Mouse (Mus musculus) small intestine, adult 2 months (tissue): Measurements from ENCODE around the gene Eif3i. TPM values are rescaled to one million over a fixed set of nuclear protein-coding genes. Genes with fewer than 3 reads are reported as not detected.

Experiments used
- H3K27ac ChIP-seq: fragments of 200-500 bp; 2 replicates; pipeline ENCODE4 v1.5.1; 2012; ENCODE audit warnings: low read depth, low read length, control low read depth, inconsistent platforms; ENCODE audit not compliant: insufficient read depth
- H3K27me3 ChIP-seq: fragments of 200-500 bp; 2 replicates; pipeline ENCODE4 v1.6.1; 2012; ENCODE audit warnings: mild to moderate bottlenecking, moderate library complexity, low read length, inconsistent platforms; ENCODE audit not compliant: control insufficient read depth, insufficient read depth
- H3K36me3 ChIP-seq: fragments of 200-500 bp; 2 replicates; pipeline ENCODE4 v1.6.1; 2012; ENCODE audit warnings: mild to moderate bottlenecking, low read length, control low read depth, inconsistent platforms; ENCODE audit not compliant: control insufficient read depth, insufficient read depth
- H3K4me1 ChIP-seq: fragments of 200-500 bp; 2 replicates; pipeline ENCODE4 v1.6.1; 2012; ENCODE audit warnings: low read length, inconsistent platforms, mixed read lengths; ENCODE audit not compliant: control insufficient read depth, insufficient read depth, insufficient read length
- H3K4me3 ChIP-seq: fragments of 200-500 bp; 2 replicates; pipeline ENCODE4 v1.5.1; 2012; ENCODE audit warnings: low read depth, mild to moderate bottlenecking, control low read depth, inconsistent platforms, low read length, moderate library complexity
- CTCF ChIP-seq: fragments of 200-500 bp; IDR thresholded peaks from 2 replicates; pipeline ENCODE4 v1.5.1; 2012; ENCODE audit warnings: low read depth, mild to moderate bottlenecking, control low read depth, inconsistent platforms, low read length, moderate library complexity, mixed read lengths; ENCODE audit not compliant: insufficient replicate concordance, insufficient read length; ENCODE audit errors: extremely low read depth
- POLR2A ChIP-seq: fragments of 200-500 bp; IDR thresholded peaks from 2 replicates; pipeline ENCODE4 v1.6.1; 2012; ENCODE audit warnings: low read depth, mild to moderate bottlenecking, control low read depth, inconsistent platforms, low read length, moderate library complexity
- whole genome bisulfite sequencing: fragments of 180-500 bp; shearing (Covaris S2); methylation state at CpG from one replicate; pipeline ENCODE4 v1.1.7; 2018; 5-methylcytosine and 5-hydroxymethylcytosine counted together
- polyA plus RNA-seq: library from polyadenylated mRNA; depleted of rRNA; stranded (reverse); fragments of >200 nt; gene quantifications from 2 replicates; pipeline ENCODE4 v1.2.3, GENCODE M21; 2012; rRNA removed

Gene Eif3i
- polyA plus RNA-seq, result 171 and 202 TPM in 2 replicates

GRCm38 (mm10) chr4:129600233-129601158 lies at the start of gene Eif3i, which contains the start of gene Tmem234:
TSS of gene Eif3i (minus strand) at chr4:129600648.
TSS of gene Tmem234 (plus strand) at chr4:129600668.
- Histone ChIP-seq H3K36me3 (peaks cover 28% of the 10 kb centered on the region), H3K4me3 (peak within 1 kb of the TSS; percentile 81), H3K27ac (0 out of 2 replicates have a peak within 1 kb of the TSS, but pooled peaks have one; percentile 8), H3K4me1 (no peaks in the 10 kb centered on the region; the same call in 1 of the 2 replicates), H3K27me3 (no peaks in the 10 kb centered on the region)
- under 1% methylated on average over 74 of the region's 74 CpGs for WGBS
- TF ChIP-seq POLR2A, result peak; percentile 64
- TF ChIP-seq CTCF, result 0 out of 2 replicates have a peak, but pooled peaks have one; percentile 10

GRCm38 (mm10) chr4:129648656-129649055 lies 48.2 kb upstream of the Eif3i start:
- Histone ChIP-seq H3K27me3 (no peaks in the 10 kb centered on the region), H3K27ac (no peak overlapping the region), H3K36me3 (peaks cover 60% of the 10 kb centered on the region), H3K4me1 (no peaks in the 10 kb centered on the region), H3K4me3 (no peak overlapping the region)
- TF ChIP-seq POLR2A (no peak), CTCF (no peak)
- WGBS, result 63% methylated on average over 1 of the region's 1 CpGs

- H3K27me3 ChIP-seq, result no peaks in the 10 kb centered on the region
- no peaks in the 10 kb centered on the region for H3K4me1 ChIP-seq
- H3K4me3 ChIP-seq, result no peak overlapping the region
- TF ChIP-seq POLR2A (no peak), CTCF (no peak)
- WGBS, result 87% methylated on average over 6 of the region's 6 CpGs
- no peak overlapping the region for H3K27ac ChIP-seq
- H3K36me3 ChIP-seq, result peaks cover 40% of the 10 kb centered on the region
Observed at GRCm38 (mm10) chr4:129645204-129645603, 44.8 kb upstream of the Eif3i start.

- peaks cover 24% of the 10 kb centered on the region for H3K36me3 ChIP-seq
Observed at GRCm38 (mm10) chr4:129641756-129642155, 41.3 kb upstream of the Eif3i start.

GRCm38 (mm10) chr4:129640638-129641467 lies 40.4 kb upstream of the Eif3i start, which contains the start of gene Txlna:
TSS of gene Txlna (minus strand) at chr4:129641065.
- no peaks in the 10 kb centered on the region for H3K27me3 ChIP-seq
- peaks cover 24% of the 10 kb centered on the region for H3K36me3 ChIP-seq

More at GRCm38 (mm10) chr4:129641756-129642155, 41.3 kb upstream of the Eif3i start:
- Histone ChIP-seq H3K27me3 (no peaks in the 10 kb centered on the region), H3K4me3 (no peak overlapping the region), H3K4me1 (peaks cover 9% of the 10 kb centered on the region), H3K27ac (no peak overlapping the region)
- 27% methylated on average over 5 of the region's 5 CpGs for WGBS
- TF ChIP-seq POLR2A (no peak), CTCF (no peak)

GRCm38 (mm10) chr4:129640101-129640637 lies 39.7 kb upstream of the Eif3i start:
- peaks cover 20% of the 10 kb centered on the region for H3K36me3 ChIP-seq
- TF ChIP-seq CTCF (no peak), POLR2A (no peak; the same call in 1 of the 2 replicates)
- WGBS, result under 1% methylated on average over 17 of the region's 17 CpGs

More at GRCm38 (mm10) chr4:129640638-129641467, 40.4 kb upstream of the Eif3i start, which contains the start of gene Txlna:
- TF ChIP-seq CTCF (no peak), POLR2A (peak; percentile 53)
- H3K4me1 ChIP-seq, result peaks cover 9% of the 10 kb centered on the region
- under 1% methylated on average over 60 of the region's 60 CpGs for WGBS
- peak within 1 kb of the TSS; percentile 72 for H3K27ac ChIP-seq
- H3K4me3 ChIP-seq, result peak within 1 kb of the TSS; percentile 78

More at GRCm38 (mm10) chr4:129640101-129640637, 39.7 kb upstream of the Eif3i start:
- peak overlapping the region; percentile 78 for H3K4me3 ChIP-seq
- H3K27me3 ChIP-seq, result no peaks in the 10 kb centered on the region
- peaks cover 9% of the 10 kb centered on the region for H3K4me1 ChIP-seq
- H3K27ac ChIP-seq, result peak overlapping the region; percentile 72
